Mouse (Mus musculus) urinary bladder, postnatal 10 days (tissue): ENCODE measurements around the gene Vamp1.
"Not testable (repeated sequence)": the region's sequence is repeated elsewhere in the genome, so short reads cannot be mapped to it uniquely, and the experiment has no call there.

ENCODE experiments used
- DNase-seq: peaks from one replicate; pipeline ENCODE4 v3.0.0; 2022; ENCODE audit warnings: low spot score

The Vamp1 gene

DNA sequence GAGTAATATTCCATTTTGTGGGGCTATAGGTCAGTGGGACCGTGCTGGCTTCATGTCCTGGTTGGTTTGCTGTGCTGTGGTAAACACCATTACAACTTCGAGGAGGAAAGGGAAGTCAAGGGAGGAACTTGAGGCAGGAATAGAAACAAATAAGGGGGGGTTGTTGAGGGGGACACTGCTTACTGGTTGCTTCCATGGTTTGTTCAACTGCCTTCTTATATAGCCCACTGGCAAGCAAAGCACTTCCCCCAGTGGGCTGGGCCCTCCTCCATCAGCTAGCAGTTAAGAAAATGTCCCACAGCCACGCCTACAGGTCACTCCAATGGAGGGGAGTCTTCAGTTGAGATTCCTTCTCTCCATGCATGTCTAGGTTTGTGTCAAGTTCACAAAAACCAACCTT lies 36.9 kb downstream of the Vamp1 start:
- DNase-seq: no peak

DNA sequence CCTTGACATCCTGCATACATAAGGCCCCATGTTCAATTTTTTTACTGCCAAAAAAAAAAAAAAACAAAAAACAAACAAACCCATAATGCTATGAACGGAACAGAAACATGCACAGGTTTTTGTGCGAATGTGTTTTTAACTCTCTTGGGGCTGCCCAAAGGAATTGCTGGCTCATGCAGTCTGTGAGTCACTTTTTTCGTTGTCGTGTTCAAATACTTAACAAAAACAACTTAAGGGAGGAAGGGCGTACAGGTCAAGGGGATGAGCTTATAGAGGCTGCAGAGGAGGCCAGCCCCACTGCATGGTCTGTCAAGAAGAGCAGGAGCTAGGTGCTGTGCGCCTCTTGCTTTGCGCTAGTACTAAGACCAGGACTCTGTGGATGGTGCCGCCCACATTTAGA lies 37.4 kb downstream of the Vamp1 start:
- DNase-seq: no peak

DNA sequence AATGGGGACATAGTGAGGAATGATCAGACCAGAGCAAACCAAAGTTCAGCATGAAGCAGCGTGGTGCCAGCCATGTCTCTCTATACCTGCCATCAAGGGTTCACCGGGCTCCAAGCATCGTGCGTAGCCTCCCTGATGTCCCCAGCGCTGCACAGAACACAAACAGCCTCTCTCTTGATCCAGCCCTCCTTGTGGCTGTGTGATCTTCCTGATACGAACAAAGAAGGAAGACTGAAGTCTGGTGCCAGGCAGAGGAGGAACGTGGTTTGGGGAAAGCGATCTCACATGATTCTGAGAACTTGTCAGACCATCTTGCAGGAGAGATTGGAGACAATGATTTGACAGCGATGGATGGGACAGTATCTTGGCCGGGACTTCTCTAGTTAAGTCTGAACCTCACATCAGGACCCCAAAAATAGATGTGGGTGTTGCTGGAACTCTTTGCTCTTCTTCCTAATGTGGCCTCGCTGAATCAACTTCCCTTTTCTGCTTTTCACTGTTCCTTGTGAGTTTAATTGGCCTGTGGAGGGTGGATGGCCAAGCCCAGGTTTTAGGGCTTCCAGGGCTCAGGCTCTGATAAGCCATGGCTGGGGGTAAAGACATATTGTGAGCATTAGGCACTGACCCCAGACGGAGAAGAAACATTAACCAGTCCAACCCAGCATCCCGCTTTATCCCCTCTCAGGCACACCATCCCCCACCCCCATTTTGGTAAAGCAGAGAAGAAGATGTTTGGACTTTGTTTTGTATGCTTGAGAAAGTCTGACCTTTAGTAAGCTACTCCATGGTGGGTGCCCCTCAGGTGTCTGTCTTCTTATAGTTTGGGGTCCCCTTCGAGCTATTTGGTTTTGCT lies 38.7 kb downstream of the Vamp1 start:
- DNase-seq: no peak

DNA sequence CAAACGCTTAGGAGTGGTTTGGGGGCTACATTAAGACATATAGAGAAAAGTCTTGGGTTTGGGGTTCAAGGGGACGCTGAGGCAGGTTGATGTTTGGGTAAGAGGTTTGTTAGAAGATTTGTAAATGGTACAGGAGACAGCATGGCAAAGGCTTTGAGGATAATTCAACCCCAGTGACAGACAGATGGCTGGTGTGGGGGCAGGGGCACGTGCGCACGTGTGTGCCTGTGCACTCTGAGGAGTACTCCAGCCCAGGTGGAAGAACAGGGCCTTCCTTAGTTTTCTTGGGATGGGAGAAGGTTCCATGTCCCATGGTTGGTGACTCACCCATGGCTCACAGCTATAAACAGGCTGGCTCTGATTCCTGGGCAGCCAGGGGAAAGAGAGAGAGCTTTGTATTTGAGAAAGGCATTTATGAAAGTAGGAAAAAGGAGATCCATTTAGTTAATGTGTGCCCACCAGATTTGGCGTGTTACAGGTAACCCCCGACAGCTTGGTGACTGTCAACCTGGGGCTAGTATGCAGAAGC lies 40.2 kb downstream of the Vamp1 start:
- no peak for DNase-seq

GRCm38 (mm10) chr6:125256222-125256966 lies 41.0 kb downstream of the Vamp1 start:
- no peak for DNase-seq

DNA sequence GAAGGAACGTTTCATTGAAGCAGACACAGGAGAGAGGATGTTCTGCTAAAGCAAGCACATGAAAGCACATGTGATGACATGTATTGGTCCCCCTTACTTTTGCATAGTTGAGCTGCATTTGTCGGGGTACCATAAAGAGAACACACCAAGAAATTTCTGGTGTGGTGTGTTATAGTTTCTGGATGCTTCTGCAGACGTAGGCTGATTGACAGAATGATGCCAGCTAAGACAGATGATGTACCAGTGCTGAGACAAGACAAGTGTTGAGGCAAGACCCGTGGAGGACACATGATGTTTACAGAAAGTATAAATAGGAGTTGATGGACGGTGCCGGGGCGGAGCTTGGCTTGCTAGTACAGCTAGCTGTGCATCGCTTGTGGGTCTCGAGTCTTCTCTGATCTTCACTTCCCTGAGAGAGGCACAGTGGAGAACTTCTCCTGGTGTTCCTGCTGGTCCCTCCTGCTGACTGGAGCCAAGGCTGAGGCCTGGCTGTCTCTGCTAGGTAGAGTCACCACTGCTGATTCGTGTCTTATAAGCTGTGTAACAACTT lies 44.7 kb downstream of the Vamp1 start:
- no peak for DNase-seq

GRCm38 (mm10) chr6:125264219-125264618 lies 48.9 kb downstream of the Vamp1 start:
- DNase-seq: no peak

DNA sequence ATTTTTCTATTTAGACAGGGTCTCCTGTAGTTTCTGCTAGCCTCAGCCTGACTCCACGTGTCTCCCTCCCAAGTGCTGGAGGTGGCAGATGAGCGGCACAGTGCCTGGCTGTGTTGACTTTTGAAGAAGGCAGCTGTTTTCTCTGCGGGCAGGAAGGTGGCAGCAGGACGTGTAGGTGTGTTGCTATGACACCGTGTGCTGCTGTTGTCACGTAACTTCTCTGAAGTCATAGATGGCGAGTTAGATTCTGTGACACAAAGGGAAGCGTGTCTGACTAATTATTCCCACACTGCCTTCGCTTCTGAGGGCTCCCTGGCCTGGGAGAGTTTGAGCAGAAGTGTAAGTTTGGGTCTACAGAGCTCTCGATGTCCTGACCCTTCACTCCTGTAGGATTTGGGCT lies 49.9 kb downstream of the Vamp1 start:
- no peak for DNase-seq

DNA sequence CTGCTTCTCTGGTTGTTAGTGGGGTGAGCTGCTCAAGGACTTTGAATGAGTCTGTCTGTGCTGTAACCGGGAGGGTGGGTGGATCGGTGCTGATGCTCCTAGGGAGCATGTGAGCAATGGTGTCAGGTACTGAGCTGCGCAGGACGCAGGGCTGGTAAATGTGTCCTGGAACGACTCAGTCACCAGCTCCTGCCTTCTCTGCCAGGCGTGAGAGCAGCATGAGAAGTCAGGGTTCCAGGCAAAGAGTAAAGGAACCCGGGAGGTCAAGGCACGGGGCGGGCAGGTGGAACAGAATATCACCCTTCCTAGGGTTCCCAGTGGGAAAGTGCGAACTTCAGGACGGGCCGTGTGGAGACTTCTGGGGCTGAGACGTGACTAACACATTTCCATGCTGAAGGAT lies 50.7 kb downstream of the Vamp1 start:
- DNase-seq: no peak

GRCm38 (mm10) chr6:125266600-125266999 lies 51.2 kb downstream of the Vamp1 start:
- DNase-seq: not testable (repeated sequence)

- DNase-seq: no peak
These were observed 52.1 kb downstream of the Vamp1 start for GRCm38 (mm10) chr6:125267469-125267868.

- DNase-seq: no peak
These were observed 53.4 kb downstream of the Vamp1 start for GRCm38 (mm10) chr6:125268799-125269198.

DNA sequence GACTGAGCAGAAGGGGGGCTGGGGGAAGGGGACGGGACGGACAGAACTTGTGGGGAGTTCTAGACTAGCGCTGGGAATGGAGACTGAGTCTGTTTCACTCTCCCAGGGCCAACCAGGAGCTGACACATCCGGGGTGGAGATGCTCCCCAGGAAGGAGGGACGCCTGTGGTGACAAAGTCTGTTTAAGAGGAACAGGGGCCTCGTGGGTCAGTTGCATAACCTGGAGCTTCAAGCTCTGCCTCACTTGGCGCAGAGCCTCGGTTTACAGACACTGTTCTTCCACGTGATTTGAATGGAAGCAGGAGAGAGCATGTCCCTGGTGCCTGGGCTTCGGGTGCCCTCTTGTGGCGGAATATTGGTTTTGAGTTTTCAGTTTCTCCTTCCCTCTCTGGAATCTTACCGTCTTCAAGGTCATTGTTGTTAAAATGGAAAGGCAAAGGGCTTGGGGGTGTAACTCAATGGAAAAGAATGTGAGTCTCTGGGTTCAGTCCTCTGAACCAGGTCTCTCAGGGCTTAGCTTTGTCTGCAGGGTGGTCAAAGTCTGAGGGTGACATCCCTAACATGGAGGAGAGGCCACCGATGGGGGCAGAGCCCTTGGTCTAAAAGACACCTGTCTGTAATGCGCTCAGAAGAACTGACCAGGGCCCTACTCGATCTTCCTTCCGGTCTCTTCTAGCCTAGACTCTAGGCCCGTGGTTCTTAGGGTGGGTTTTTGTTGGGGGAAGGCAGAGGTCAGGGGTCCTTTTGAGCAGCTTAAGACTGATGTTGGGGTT lies 56.3 kb downstream of the Vamp1 start:
- peak; percentile 69 for DNase-seq

GRCm38 (mm10) chr6:125272228-125272785 lies 57.0 kb downstream of the Vamp1 start:
- DNase-seq: no peak

DNA sequence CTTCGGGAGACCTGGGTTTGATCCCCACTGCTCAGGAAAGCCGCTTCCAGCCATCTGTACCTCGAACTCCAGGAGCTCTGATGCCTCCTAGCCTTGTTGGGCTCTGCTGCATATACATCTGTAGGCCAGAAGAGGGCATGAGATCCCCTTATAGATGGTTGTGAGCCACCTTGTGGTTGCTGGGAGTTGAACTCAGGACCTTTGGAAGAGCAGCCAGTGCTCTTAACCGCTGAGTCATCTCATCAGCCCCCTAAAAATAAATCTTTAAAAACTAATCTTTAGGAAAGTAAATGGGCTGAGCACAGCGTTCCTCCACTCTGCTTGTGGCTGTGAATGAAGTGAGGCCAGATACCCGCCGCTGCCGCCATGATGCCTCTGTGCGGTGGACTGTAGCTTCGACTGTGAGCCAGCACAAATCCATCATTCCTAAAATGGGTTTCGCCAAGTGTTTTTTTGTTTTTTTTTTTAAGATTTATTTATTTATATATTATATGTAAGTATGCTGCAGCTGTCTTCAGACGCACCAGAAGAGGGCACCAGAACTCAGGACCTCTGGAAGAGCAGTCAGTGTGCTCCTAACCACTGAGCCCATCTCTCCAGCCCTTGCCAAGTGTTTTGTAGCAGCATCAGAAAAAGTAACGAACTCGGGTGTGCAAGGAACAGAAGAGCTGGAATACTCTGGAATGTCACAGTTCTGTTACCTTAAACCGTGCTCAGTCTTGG lies 59.7 kb downstream of the Vamp1 start:
- no peak for DNase-seq

DNA sequence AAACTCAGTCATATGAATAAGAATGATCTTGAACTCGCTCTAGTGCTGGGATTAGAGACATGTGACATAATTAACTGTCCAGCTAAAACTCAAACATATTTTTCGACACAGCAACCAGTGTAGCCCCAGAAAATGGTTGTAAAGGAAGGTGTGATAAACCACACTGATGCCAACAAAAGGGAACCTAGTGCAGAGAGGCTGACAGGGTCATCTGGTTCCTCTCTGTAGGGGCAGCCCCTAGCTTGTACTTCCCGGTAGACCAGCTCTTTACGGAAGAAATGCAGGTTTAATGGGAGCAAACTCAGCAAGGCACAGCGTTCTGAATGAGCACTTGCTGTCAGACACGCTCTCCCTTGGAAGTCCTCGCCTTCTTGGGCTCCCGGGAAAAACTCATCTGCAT lies 64.4 kb downstream of the Vamp1 start:
- DNase-seq: no peak

GRCm38 (mm10) chr6:125282721-125283120 lies 67.4 kb downstream of the Vamp1 start:
- not testable (repeated sequence) for DNase-seq

- no peak for DNase-seq
These were observed 68.9 kb downstream of the Vamp1 start for GRCm38 (mm10) chr6:125284250-125284649.

- no peak for DNase-seq
These were observed 69.4 kb downstream of the Vamp1 start for GRCm38 (mm10) chr6:125284751-125285150.

DNA sequence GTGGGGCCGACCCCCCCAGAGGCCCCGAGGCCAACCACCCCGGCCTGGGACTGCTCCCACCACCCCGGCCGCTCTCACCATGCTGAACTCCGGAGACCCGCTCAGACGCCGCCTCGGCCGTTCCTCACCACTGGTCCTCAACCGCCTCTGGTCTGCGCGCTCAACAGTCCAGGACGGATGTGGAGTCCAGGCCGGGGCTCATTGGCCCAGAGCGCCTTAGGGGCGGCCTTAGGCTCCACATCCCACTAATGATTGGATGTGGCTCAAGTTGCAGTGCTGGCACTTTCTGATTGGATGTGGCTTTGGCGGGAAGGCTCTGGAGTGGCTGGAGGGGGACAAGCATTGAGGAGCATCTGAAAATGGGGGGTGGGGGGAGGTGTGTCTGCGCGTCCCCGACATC lies 70.5 kb downstream of the Vamp1 start, which contains the start of gene Tuba3a:
Tuba3a (minus strand) TSS at position 153 of the 400 bp plus-strand sequence.
- no peak for DNase-seq

DNA sequence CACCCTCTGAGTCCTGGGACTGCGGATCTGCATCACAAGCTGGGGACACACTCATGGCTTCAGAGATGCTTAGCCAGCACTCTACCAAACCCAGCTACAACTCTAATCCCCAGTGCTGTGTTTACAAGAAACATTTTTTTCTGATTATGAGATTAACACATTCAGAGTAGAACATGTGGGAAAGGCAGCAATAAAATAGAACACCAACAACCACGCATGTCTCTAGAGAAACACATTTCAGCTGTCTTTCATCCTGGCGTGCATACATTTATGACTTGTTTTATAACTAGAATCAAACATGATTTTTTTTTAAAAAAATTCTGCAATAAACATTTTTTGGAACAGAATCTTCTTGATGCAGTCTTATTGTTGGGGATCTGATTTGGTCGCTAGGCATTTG lies 71.6 kb downstream of the Vamp1 start:
- no peak for DNase-seq
